Mouse (Mus musculus) stomach, postnatal 0 days (tissue): ENCODE data around the gene Myo5a.

Source experiments
- CTCF ChIP-seq: IDR thresholded peaks from 2 replicates; pipeline ENCODE4 v1.5.1; 2016; ENCODE audit warnings: antibody characterized with exemption, low read depth, mild to moderate bottlenecking, moderate library complexity
- EP300 ChIP-seq: optimal IDR thresholded peaks from 2 replicates; pipeline ENCODE3; 2016; ENCODE audit warnings: antibody characterized with exemption

DNA sequence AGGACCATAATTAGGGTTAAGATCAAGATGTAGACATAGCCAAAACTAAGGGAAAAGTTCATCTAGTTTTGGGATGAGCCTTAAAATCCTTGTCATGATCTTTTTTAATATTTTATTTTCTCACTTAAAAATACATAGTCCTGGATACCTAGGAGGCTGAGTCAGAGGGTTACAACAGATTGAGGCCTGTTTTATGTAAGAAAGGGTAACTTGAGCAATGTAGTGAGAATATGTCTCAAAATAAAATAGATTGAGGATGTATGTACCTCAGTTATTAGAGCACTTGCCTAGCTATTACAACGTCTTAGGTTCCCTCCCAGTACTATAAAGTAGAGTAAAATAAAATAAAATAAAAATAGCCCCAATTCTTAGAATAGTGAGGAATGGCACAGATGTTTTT is 21.3 kb downstream of the Myo5a start:
- TF ChIP-seq CTCF (no peak), EP300 (no peak)
